Mouse (Mus musculus) CH12.LX (cell line): Measurements from ENCODE around the gene Timmdc1. TPM values are rescaled to one million over a fixed set of nuclear protein-coding genes. Genes with fewer than 3 reads are reported as not detected.

Experiments
- DNase-seq: peaks from one replicate; pipeline ENCODE4 v3.0.0-alpha.2; 2013; ENCODE audit errors: extremely low read depth
- H3K27ac ChIP-seq: 2 replicates; pipeline ENCODE4 v1.5.1; 2012; ENCODE audit warnings: low read depth, mild to moderate bottlenecking, control low read depth, moderate library complexity; ENCODE audit not compliant: insufficient read depth
- H3K27me3 ChIP-seq: replicated peaks from 2 replicates; pipeline ENCODE3; 2012; ENCODE audit warnings: inconsistent platforms
- H3K36me3 ChIP-seq, 2 experiments: replicated peaks in 1 of 2; 2 replicates each; pipeline versions ENCODE3 to v1.6.1; 2012; ENCODE audit warnings: inconsistent platforms in 1 of 2, low read length in 1 of 2, mild to moderate bottlenecking in 1 of 2, mixed read lengths in 1 of 2, moderate library complexity in 1 of 2; ENCODE audit not compliant: control insufficient read depth in 1 of 2, insufficient read depth in 1 of 2
- H3K4me1 ChIP-seq, 2 experiments: 2 replicates each; pipeline ENCODE4 v1.6.1; 2012; ENCODE audit warnings: inconsistent platforms in 1 of 2, moderate library complexity in 1 of 2; ENCODE audit not compliant: insufficient read depth in 2 of 2, control insufficient read depth in 1 of 2
- H3K4me2 ChIP-seq: 2 replicates; pipeline ENCODE4 v1.6.1; 2012; ENCODE audit warnings: low read depth, mild to moderate bottlenecking, control low read depth; ENCODE audit not compliant: poor library complexity, insufficient read depth, severe bottlenecking
- H3K4me3 ChIP-seq, 3 experiments: fragments of 150-350 bp in 1 of 3; sonication (generic) in 1 of 3; replicated peaks in 1 of 3; 2 replicates each; pipeline versions ENCODE3 to v1.5.1; 2011 to 2012; ENCODE audit warnings: low read depth in 2 of 3, low read length in 2 of 3, mild to moderate bottlenecking in 2 of 3, moderate library complexity in 2 of 3, control low read depth in 1 of 3, improper control_type of control experiment in 1 of 3, inconsistent platforms in 1 of 3, mixed read lengths in 1 of 3; ENCODE audit not compliant: poor library complexity in 1 of 3
- H3K79me2 ChIP-seq: replicated peaks from 2 replicates; pipeline ENCODE4 v1.6.1; 2012; ENCODE audit warnings: mild to moderate bottlenecking, moderate library complexity; ENCODE audit not compliant: control insufficient read depth, poor library complexity, insufficient read depth, severe bottlenecking; ENCODE audit errors: extremely low read depth
- H3K9ac ChIP-seq: 2 replicates; pipeline ENCODE4 v1.6.1; 2012; ENCODE audit warnings: low read depth, mild to moderate bottlenecking, control low read depth, moderate library complexity; ENCODE audit not compliant: insufficient read depth
- H3K9me3 ChIP-seq: replicated peaks from 2 replicates; pipeline ENCODE3; 2012; ENCODE audit warnings: low read length, inconsistent platforms, mixed read lengths
- BHLHE40 ChIP-seq: IDR thresholded peaks from 2 replicates; pipeline ENCODE4 v1.6.1; 2011; ENCODE audit warnings: mild to moderate bottlenecking, low read depth, low read length, improper control_type of control experiment
- CHD1 ChIP-seq: IDR thresholded peaks from 2 replicates; pipeline ENCODE4 v1.6.1; 2012; ENCODE audit warnings: low read depth, low read length, improper control_type of control experiment, inconsistent platforms
- CHD2 ChIP-seq: IDR thresholded peaks from 2 replicates; pipeline ENCODE4 v1.6.1; 2011; ENCODE audit warnings: low read length, improper control_type of control experiment
- CTCF ChIP-seq, 2 experiments: IDR thresholded peaks in 1 of 2; conservative IDR thresholded peaks in 1 of 2; 2 replicates each; pipeline ENCODE4 v1.5.1; 2011 to 2012; ENCODE audit warnings: low read depth in 2 of 2, low read length in 2 of 2, improper control_type of control experiment in 1 of 2, inconsistent platforms in 1 of 2, mild to moderate bottlenecking in 1 of 2, moderate library complexity in 1 of 2
- E2F4 ChIP-seq: IDR thresholded peaks from 2 replicates; pipeline ENCODE4 v1.6.1; 2011; ENCODE audit warnings: low read depth, low read length, improper control_type of control experiment; ENCODE audit not compliant: insufficient replicate concordance
- ELF1 ChIP-seq: IDR thresholded peaks from 2 replicates; pipeline ENCODE4 v1.6.1; 2014; ENCODE audit warnings: low read depth, mild to moderate bottlenecking, inconsistent platforms, low read length, improper control_type of control experiment
- EP300 ChIP-seq: IDR thresholded peaks from 2 replicates; pipeline ENCODE4 v1.6.1; 2011; ENCODE audit warnings: low read length, improper control_type of control experiment
- ETS1 ChIP-seq: conservative IDR thresholded peaks from 2 replicates; pipeline ENCODE4 v1.6.1; 2012; ENCODE audit warnings: low read depth, mild to moderate bottlenecking, inconsistent platforms, low read length, improper control_type of control experiment, moderate library complexity
- GABPA ChIP-seq: IDR thresholded peaks from 2 replicates; pipeline ENCODE4 v1.6.1; 2012; ENCODE audit warnings: low read depth, low read length, improper control_type of control experiment, inconsistent platforms; ENCODE audit not compliant: insufficient replicate concordance
- HCFC1 ChIP-seq: IDR thresholded peaks from 2 replicates; pipeline ENCODE4 v1.6.1; 2012; ENCODE audit warnings: low read depth, mild to moderate bottlenecking, inconsistent platforms, low read length, improper control_type of control experiment
- IRF4 ChIP-seq: IDR thresholded peaks from 2 replicates; pipeline ENCODE4 v1.6.1; 2014; ENCODE audit warnings: low read depth, mild to moderate bottlenecking, inconsistent platforms, low read length, improper control_type of control experiment
- JUN ChIP-seq: IDR thresholded peaks from 2 replicates; pipeline ENCODE4 v1.6.1; 2011; ENCODE audit warnings: low read depth, mild to moderate bottlenecking, low read length, improper control_type of control experiment, moderate library complexity; ENCODE audit not compliant: insufficient read depth
- JUND ChIP-seq: conservative IDR thresholded peaks from 2 replicates; pipeline ENCODE4 v1.6.1; 2011; ENCODE audit warnings: low read depth, low read length, improper control_type of control experiment
- KAT2A ChIP-seq: IDR thresholded peaks from 2 replicates; pipeline ENCODE4 v1.6.1; 2012; ENCODE audit warnings: low read length, improper control_type of control experiment, inconsistent platforms; ENCODE audit not compliant: insufficient replicate concordance
- MAFK ChIP-seq: IDR thresholded peaks from 2 replicates; pipeline ENCODE4 v1.6.1; 2011; ENCODE audit warnings: low read length, improper control_type of control experiment; ENCODE audit not compliant: insufficient replicate concordance
- MAX ChIP-seq: IDR thresholded peaks from 2 replicates; pipeline ENCODE4 v1.6.1; 2011; ENCODE audit warnings: low read length, improper control_type of control experiment
- MAZ ChIP-seq: IDR thresholded peaks from 2 replicates; pipeline ENCODE4 v1.6.1; 2012; ENCODE audit warnings: low read depth, mild to moderate bottlenecking, inconsistent platforms, low read length, improper control_type of control experiment, moderate library complexity
- MEF2A ChIP-seq: IDR thresholded peaks from 2 replicates; pipeline ENCODE4 v1.6.1; 2014; ENCODE audit warnings: low read depth, mild to moderate bottlenecking, inconsistent platforms, low read length, improper control_type of control experiment, borderline replicate concordance
- MXI1 ChIP-seq: IDR thresholded peaks from 2 replicates; pipeline ENCODE4 v1.6.1; 2011; ENCODE audit warnings: mild to moderate bottlenecking, low read depth, low read length, improper control_type of control experiment
- MYC ChIP-seq: IDR thresholded peaks from 2 replicates; pipeline ENCODE4 v1.6.1; 2011; ENCODE audit warnings: low read depth, mild to moderate bottlenecking, improper control_type of control experiment, low read length
- NELFE ChIP-seq: IDR thresholded peaks from 2 replicates; pipeline ENCODE4 v1.6.1; 2011; ENCODE audit warnings: low read depth, low read length, improper control_type of control experiment
- NRF1 ChIP-seq: IDR thresholded peaks from 2 replicates; pipeline ENCODE4 v1.6.1; 2014; ENCODE audit warnings: low read depth, mild to moderate bottlenecking, inconsistent platforms, low read length, improper control_type of control experiment, moderate library complexity
- PAX5 ChIP-seq: IDR thresholded peaks from 2 replicates; pipeline ENCODE4 v1.6.1; 2012; ENCODE audit warnings: low read length, inconsistent platforms, mixed read lengths
- POLR2A ChIP-seq: IDR thresholded peaks from 2 replicates; pipeline ENCODE4 v1.6.1; 2011; ENCODE audit warnings: low read depth, mild to moderate bottlenecking, improper control_type of control experiment, low read length
- POLR2AphosphoS2 ChIP-seq: IDR thresholded peaks from 2 replicates; pipeline ENCODE4 v1.6.1; 2011; ENCODE audit warnings: low read depth, low read length, improper control_type of control experiment
- RAD21 ChIP-seq: IDR thresholded peaks from 2 replicates; pipeline ENCODE4 v1.6.1; 2011; ENCODE audit warnings: low read depth, mild to moderate bottlenecking, low read length, improper control_type of control experiment, moderate library complexity
- RCOR1 ChIP-seq: conservative IDR thresholded peaks from 2 replicates; pipeline ENCODE4 v1.6.1; 2012; ENCODE audit warnings: low read depth, mild to moderate bottlenecking, inconsistent platforms, low read length, improper control_type of control experiment
- SIN3A ChIP-seq: IDR thresholded peaks from 2 replicates; pipeline ENCODE4 v1.6.1; 2012; ENCODE audit warnings: low read length, improper control_type of control experiment, inconsistent platforms
- SMC3 ChIP-seq: IDR thresholded peaks from 2 replicates; pipeline ENCODE4 v1.6.1; 2011; ENCODE audit warnings: low read depth, low read length, improper control_type of control experiment
- TBP ChIP-seq: conservative IDR thresholded peaks from 2 replicates; pipeline ENCODE4 v1.6.1; 2011; ENCODE audit warnings: low read depth, low read length, improper control_type of control experiment
- TCF12 ChIP-seq: IDR thresholded peaks from 2 replicates; pipeline ENCODE4 v1.6.1; 2014; ENCODE audit warnings: low read depth, mild to moderate bottlenecking, inconsistent platforms, low read length, improper control_type of control experiment
- UBTF ChIP-seq: IDR thresholded peaks from 2 replicates; pipeline ENCODE4 v1.6.1; 2012; ENCODE audit warnings: low read depth, mild to moderate bottlenecking, inconsistent platforms, low read length, improper control_type of control experiment, moderate library complexity
- USF1 ChIP-seq: IDR thresholded peaks from 2 replicates; pipeline ENCODE4 v1.6.1; 2014; ENCODE audit warnings: low read depth, mild to moderate bottlenecking, inconsistent platforms, low read length, improper control_type of control experiment
- USF2 ChIP-seq: conservative IDR thresholded peaks from 2 replicates; pipeline ENCODE4 v1.6.1; 2011; ENCODE audit warnings: low read depth, low read length, improper control_type of control experiment
- ZC3H11A ChIP-seq: IDR thresholded peaks from 2 replicates; pipeline ENCODE4 v1.6.1; 2012; ENCODE audit warnings: low read depth, mild to moderate bottlenecking, inconsistent platforms, low read length, improper control_type of control experiment
- ZKSCAN1 ChIP-seq: IDR thresholded peaks from 2 replicates; pipeline ENCODE4 v1.6.1; 2012; ENCODE audit warnings: low read depth, inconsistent platforms, low read length, improper control_type of control experiment, borderline replicate concordance
- ZMIZ1 ChIP-seq: IDR thresholded peaks from 2 replicates; pipeline ENCODE4 v1.6.1; 2012; ENCODE audit warnings: low read depth, mild to moderate bottlenecking, inconsistent platforms, low read length, improper control_type of control experiment
- ZNF384 ChIP-seq: IDR thresholded peaks from 2 replicates; pipeline ENCODE4 v1.6.1; 2012; ENCODE audit warnings: low read depth, low read length, improper control_type of control experiment, inconsistent platforms
- dilution Hi-C: fragments of 300-500 bp; cut with MboI; formaldehyde crosslinking; loops from 2 replicates; pipeline ENCODE4 v1.14.3; 2020; ENCODE audit warnings: low sequenced_read_pairs; ENCODE audit not compliant: extremely low pct_unique_long_range_greater_than_20kb, extremely low pct_ligation_motif_present
- in situ Hi-C: fragments of 300-500 bp; cut with MboI; formaldehyde crosslinking; loops from 3 replicates; pipeline ENCODE4 v1.14.3; 2019; ENCODE audit warnings: low sequenced_read_pairs, low pct_ligation_motif_present, low pct_unique_long_range_greater_than_20kb, mixed read lengths
- polyA plus RNA-seq: library from polyadenylated mRNA; unstranded; fragments of >175 nt; gene quantifications from 2 replicates; pipeline ENCODE4 v1.2.1, GENCODE M21; 2012; ENCODE audit warnings: low read depth; ENCODE audit not compliant: insufficient read length
- total RNA-seq, 2 experiments: library from RNA; depleted of rRNA; stranded (reverse); fragments of 300-350 nt in 1 of 2; fragments of >200 nt in 1 of 2; gene quantifications; 2 replicates each; pipeline ENCODE4 v1.2.3; 2012 to 2014

Gene Timmdc1
- total and polyA plus RNA-seq, 3 experiments: 32.5 to 49.7 (median 45.1) TPM

GRCm38 (mm10) chr16:38506041-38506634, 16.3 kb downstream of the Timmdc1 start:
- dilution Hi-C loops: no loop called here
- TF ChIP-seq CTCF (conservative IDR thresholded peaks at IDR 0.05 in 1 of 2, IDR thresholded peaks at IDR 0.05 in 1 of 2; ENCODE audit: low read depth in 2 of 2, low read length in 2 of 2) (peak; percentile 97 to 99), NRF1 (peak; percentile 40; the same call in 1 of the 2 replicates), NELFE (peak; percentile 49; the same call in 1 of the 2 replicates), RAD21 (no peak; the same call in none of the 2 replicates), MEF2A (peak; percentile 49), UBTF (no peak), MAX (no peak), HCFC1 (no peak; the same call in 1 of the 2 replicates), KAT2A (no peak), MAZ (no peak), ZMIZ1 (no peak), ZNF384 (peak; percentile 15; the same call in 1 of the 2 replicates), SMC3 (peak; percentile 100), ZKSCAN1 (no peak), PAX5 (no peak), ETS1 (no peak), MAFK (peak; percentile 62; the same call in 1 of the 2 replicates), CHD1 (no peak), TBP (no peak), BHLHE40 (0 out of 2 replicates have a peak, but pooled peaks have one; percentile 27), MYC (peak; percentile 67), POLR2AphosphoS2 (no peak), TCF12 (no peak), USF1 (no peak), USF2 (no peak), ZC3H11A (peak; percentile 99), CHD2 (no peak), GABPA (no peak), RCOR1 (no peak), POLR2A (no peak), SIN3A (peak; percentile 58; the same call in 1 of the 2 replicates), ELF1 (peak; percentile 28; the same call in 1 of the 2 replicates), JUN (no peak), E2F4 (no peak), MXI1 (no peak), EP300 (no peak), IRF4 (0 out of 2 replicates have a peak, but pooled peaks have one; percentile 49), JUND (peak; percentile 33; the same call in 1 of the 2 replicates)
- TF ChIP-seq, all 38 proteins: peak for 14
- peak; percentile 77 for DNase-seq
- no peaks in the 10 kb centered on the region for H3K9me3 ChIP-seq
- H3K27me3 ChIP-seq: no peaks in the 10 kb centered on the region
- H3K27ac ChIP-seq: no peak overlapping the region
- H3K36me3 ChIP-seq: peaks cover 59 to 84% of the 10 kb centered on the region in 2 experiments
- H3K79me2 ChIP-seq: no peaks in the 10 kb centered on the region
- H3K4me1 ChIP-seq: no peaks in the 10 kb centered on the region
- no peak overlapping the region for H3K4me2 ChIP-seq
- in situ Hi-C loops: loop anchor here (25.0 kb wide), 1 partner anchor 494 kb away; no protein-coding TSS in a partner anchor
- no peak overlapping the region for H3K4me3 ChIP-seq
- no peak overlapping the region for H3K9ac ChIP-seq
